Mouse (Mus musculus) E14TG2a.4 (cell line): Measurements from ENCODE around the gene Olfr1512.

Experiments used
- CTCF ChIP-seq: conservative IDR thresholded peaks from 2 replicates; pipeline ENCODE4 v1.5.1; 2014; ENCODE audit warnings: low read length
- NANOG ChIP-seq: IDR thresholded peaks from 2 replicates; pipeline ENCODE4 v1.6.1; 2014; ENCODE audit warnings: borderline replicate concordance, low read length, mixed read lengths
- POU5F1 ChIP-seq: IDR thresholded peaks from 2 replicates; pipeline ENCODE4 v1.6.1; 2014; ENCODE audit warnings: low read length, borderline replicate concordance

GRCm38 (mm10) chr14:52356308-52356707 lies 22.7 kb downstream of the Olfr1512 start, which contains the start of gene Olfr1513:
- TF ChIP-seq CTCF (no peak), NANOG (no peak), POU5F1 (no peak)
